Mouse (Mus musculus): ENCODE measurements around the gene Shroom3. TPM values are rescaled to one million over a fixed set of nuclear protein-coding genes. Genes with fewer than 3 reads are reported as not detected.

Shroom3 gene
- total and polyA plus RNA-seq, 3 experiments: 0.04 to 0.11 TPM; not detected in 1

- Histone ChIP-seq H3K4me3 (replicated peaks in 1 of 3; ENCODE audit: low read depth in 2 of 3, low read length in 2 of 3, poor library complexity in 1 of 3) (no peak overlapping the region), H3K27ac (ENCODE audit: insufficient read depth, low read depth) (no peak overlapping the region), H3K9me3 (replicated peaks; ENCODE audit: low read length) (no peaks in the 10 kb centered on the region), H3K9ac (ENCODE audit: insufficient read depth, low read depth) (no peak overlapping the region), H3K4me1 (ENCODE audit: control insufficient read depth in 1 of 2, insufficient read depth in 2 of 2) (no peaks in the 10 kb centered on the region), H3K36me3 (replicated peaks in 1 of 2; ENCODE audit: control insufficient read depth in 1 of 2, insufficient read depth in 1 of 2, low read length in 1 of 2) (no peaks in the 10 kb centered on the region), H3K79me2 (replicated peaks; ENCODE audit: control insufficient read depth, extremely low read depth, insufficient read depth, poor library complexity, severe bottlenecking) (no peaks in the 10 kb centered on the region), H3K27me3 (replicated peaks) (no peaks in the 10 kb centered on the region), H3K4me2 (ENCODE audit: insufficient read depth, low read depth, poor library complexity, severe bottlenecking) (no peak overlapping the region)
- TF ChIP-seq MEF2A (IDR thresholded peaks at IDR 0.05; ENCODE audit: borderline replicate concordance, low read depth, low read length) (no peak), MYC (IDR thresholded peaks at IDR 0.05; ENCODE audit: low read depth, low read length) (no peak), NRF1 (IDR thresholded peaks at IDR 0.05; ENCODE audit: low read depth, low read length) (no peak), RAD21 (IDR thresholded peaks at IDR 0.05; ENCODE audit: low read depth, low read length) (no peak), PAX5 (IDR thresholded peaks at IDR 0.05; ENCODE audit: low read length) (no peak), ZMIZ1 (IDR thresholded peaks at IDR 0.05; ENCODE audit: low read depth, low read length) (no peak)
- in situ Hi-C loops (cut with MboI; ENCODE audit: low pct_ligation_motif_present, low pct_unique_long_range_greater_than_20kb, low sequenced_read_pairs) (no loop called here), dilution Hi-C loops (cut with MboI; ENCODE audit: extremely low pct_ligation_motif_present, extremely low pct_unique_long_range_greater_than_20kb, low sequenced_read_pairs) (no loop called here)
- no peak for DNase-seq (ENCODE audit: extremely low read depth)
Measured at GRCm38 (mm10) chr5:92721610-92722009, 38.4 kb downstream of the Shroom3 start.

GRCm38 (mm10) chr5:92725935-92726334 is 42.7 kb downstream of the Shroom3 start:
- no peaks in the 10 kb centered on the region for H3K36me3 ChIP-seq (replicated peaks in 1 of 2; ENCODE audit: control insufficient read depth in 1 of 2, insufficient read depth in 1 of 2, low read length in 1 of 2)
- H3K4me3 ChIP-seq (replicated peaks in 1 of 3; ENCODE audit: low read depth in 2 of 3, low read length in 2 of 3, poor library complexity in 1 of 3): no peak overlapping the region
- no peaks in the 10 kb centered on the region for H3K4me1 ChIP-seq (ENCODE audit: control insufficient read depth in 1 of 2, insufficient read depth in 2 of 2)
- no peaks in the 10 kb centered on the region for H3K27me3 ChIP-seq (replicated peaks)
- dilution Hi-C loops (cut with MboI; ENCODE audit: extremely low pct_ligation_motif_present, extremely low pct_unique_long_range_greater_than_20kb, low sequenced_read_pairs): no loop called here
- no peak for TF ChIP-seq PAX5 (IDR thresholded peaks at IDR 0.05; ENCODE audit: low read length)
- TF ChIP-seq TBP (conservative IDR thresholded peaks at IDR 0.05; ENCODE audit: low read depth, low read length): no peak
- peak; percentile 79 for TF ChIP-seq RAD21 (IDR thresholded peaks at IDR 0.05; ENCODE audit: low read depth, low read length)
- no peak for TF ChIP-seq EP300 (IDR thresholded peaks at IDR 0.05; ENCODE audit: low read length)
- 0 out of 2 replicates have a peak, but pooled peaks have one; percentile 27 for TF ChIP-seq BHLHE40 (IDR thresholded peaks at IDR 0.05; ENCODE audit: low read depth, low read length)
- no peak for TF ChIP-seq CHD2 (IDR thresholded peaks at IDR 0.05; ENCODE audit: low read length)
- TF ChIP-seq SMC3 (IDR thresholded peaks at IDR 0.05; ENCODE audit: low read depth, low read length): peak; percentile 88
- no peak for TF ChIP-seq ZNF384 (IDR thresholded peaks at IDR 0.05; ENCODE audit: low read depth, low read length)
- TF ChIP-seq E2F4 (IDR thresholded peaks at IDR 0.05; ENCODE audit: insufficient replicate concordance, low read depth, low read length): no peak
- no peak for TF ChIP-seq IRF4 (IDR thresholded peaks at IDR 0.05; ENCODE audit: low read depth, low read length)
- peak; percentile 59 to 85 for TF ChIP-seq CTCF (conservative IDR thresholded peaks at IDR 0.05 in 1 of 2, IDR thresholded peaks at IDR 0.05 in 1 of 2; ENCODE audit: low read depth in 2 of 2, low read length in 2 of 2)
- TF ChIP-seq ZC3H11A (IDR thresholded peaks at IDR 0.05; ENCODE audit: low read depth, low read length): peak; percentile 46
- no peak for TF ChIP-seq UBTF (IDR thresholded peaks at IDR 0.05; ENCODE audit: low read depth, low read length)
- DNase-seq (ENCODE audit: extremely low read depth): peak; percentile 65
- no peaks in the 10 kb centered on the region for H3K79me2 ChIP-seq (replicated peaks; ENCODE audit: control insufficient read depth, extremely low read depth, insufficient read depth, poor library complexity, severe bottlenecking)
- no peak overlapping the region for H3K9ac ChIP-seq (ENCODE audit: insufficient read depth, low read depth)
- H3K9me3 ChIP-seq (replicated peaks; ENCODE audit: low read length): no peaks in the 10 kb centered on the region
- in situ Hi-C loops (cut with MboI; ENCODE audit: low pct_ligation_motif_present, low pct_unique_long_range_greater_than_20kb, low sequenced_read_pairs): no loop called here
- H3K4me2 ChIP-seq (ENCODE audit: insufficient read depth, low read depth, poor library complexity, severe bottlenecking): no peak overlapping the region
- no peak overlapping the region for H3K27ac ChIP-seq (ENCODE audit: insufficient read depth, low read depth)
